Mouse (Mus musculus): ENCODE results near the gene Tmem18. TPM values are rescaled to one million over a fixed set of nuclear protein-coding genes. Genes with fewer than 3 reads are reported as not detected.
A peak's percentile ranks its signal among the peaks of the same experiment; 100 is the strongest.

Tmem18 gene
- polyA plus RNA-seq, 1 experiment = 5.7 TPM

DNA sequence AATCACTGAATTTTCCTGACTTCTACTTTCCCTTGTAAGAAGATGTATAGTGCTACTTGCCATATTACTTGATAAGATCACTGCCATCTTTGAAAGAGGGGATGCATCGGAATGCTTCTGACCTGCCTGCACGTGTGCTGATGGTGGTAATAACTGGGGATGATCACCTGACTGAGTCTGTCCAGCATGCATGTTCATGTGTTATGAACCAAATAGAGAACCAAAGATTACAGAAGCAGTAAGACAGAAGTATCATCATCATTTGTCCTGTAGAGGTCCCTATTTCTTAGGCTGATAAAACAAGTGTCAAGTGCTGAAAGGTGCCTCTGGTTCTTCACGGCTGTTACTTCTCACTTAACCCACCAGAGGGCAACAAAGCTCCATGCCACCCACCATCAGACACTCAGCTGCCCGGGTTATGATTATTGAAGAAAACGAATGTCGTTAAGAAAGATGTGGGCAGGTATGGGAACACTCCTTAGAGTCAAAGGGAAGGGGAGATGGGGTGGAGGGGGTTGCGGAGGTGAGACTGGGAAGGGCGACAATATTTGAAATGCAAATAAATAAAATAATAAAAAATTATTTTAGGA is 12.7 kb downstream of the Tmem18 start:
- TF ChIP-seq E2F4 (IDR thresholded peaks at IDR 0.05; ENCODE audit: insufficient read depth) (no peak), TCF3 (IDR thresholded peaks at IDR 0.05; ENCODE audit: insufficient read length, low read depth) (no peak), MYOD1 (IDR thresholded peaks at IDR 0.05; ENCODE audit: control insufficient read depth in 1 of 3, insufficient read length in 2 of 3, low read depth in 2 of 3) (no peak), MAX (IDR thresholded peaks at IDR 0.05; ENCODE audit: low read depth) (no peak), REST (IDR thresholded peaks at IDR 0.05; ENCODE audit: insufficient read depth, insufficient read length) (no peak)
- Histone ChIP-seq H3ac (ENCODE audit: control insufficient read depth, insufficient read length) (no peak overlapping the region), H3K4me2 (ENCODE audit: low read depth) (no peak overlapping the region), H3K36me3 (ENCODE audit: control insufficient read depth, insufficient read depth) (no peaks in the 10 kb centered on the region), H3K79me2 (ENCODE audit: control insufficient read depth, insufficient read depth) (no peaks in the 10 kb centered on the region), H3K4me3 (no peak overlapping the region), H3K27me3 (ENCODE audit: control insufficient read depth, insufficient read depth, insufficient read length) (no peaks in the 10 kb centered on the region)

DNA sequence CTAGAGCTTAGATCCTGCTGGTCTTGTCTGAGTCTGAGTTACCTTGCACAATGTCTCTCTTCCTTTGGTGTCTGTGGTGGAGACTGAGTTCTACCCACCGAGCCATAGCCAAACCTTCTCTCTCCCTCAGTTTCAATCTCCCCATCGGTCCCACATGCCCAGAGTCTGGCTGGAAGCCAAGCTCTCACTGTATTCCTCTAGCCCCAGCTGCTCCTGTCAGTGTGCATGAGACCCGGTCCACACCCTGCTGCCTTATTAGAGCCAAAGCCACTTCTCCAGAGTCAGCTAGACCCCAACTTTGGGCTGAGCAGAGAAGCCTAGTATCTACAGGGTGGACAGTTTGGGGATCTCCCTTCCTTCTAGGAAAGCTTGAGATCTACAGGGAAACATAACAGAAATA is 14.7 kb downstream of the Tmem18 start:
- H3K79me2 ChIP-seq (ENCODE audit: control insufficient read depth, insufficient read depth) = no peaks in the 10 kb centered on the region
- peak overlapping the region; percentile 20 for H3K4me2 ChIP-seq (ENCODE audit: low read depth)
- no peak overlapping the region for H3K4me3 ChIP-seq
- TF ChIP-seq SRF (IDR thresholded peaks at IDR 0.05; ENCODE audit: control insufficient read depth, insufficient read length, low read depth) (no peak), MYOD1 (IDR thresholded peaks at IDR 0.05; ENCODE audit: control insufficient read depth in 1 of 3, insufficient read length in 2 of 3, low read depth in 2 of 3) (peak in 2 of 3 experiments; percentile 75 to 76)
- no peak overlapping the region for H3ac ChIP-seq (ENCODE audit: control insufficient read depth, insufficient read length)
- no peaks in the 10 kb centered on the region for H3K36me3 ChIP-seq (ENCODE audit: control insufficient read depth, insufficient read depth)
- H3K27me3 ChIP-seq (ENCODE audit: control insufficient read depth, insufficient read depth, insufficient read length) = no peaks in the 10 kb centered on the region

DNA sequence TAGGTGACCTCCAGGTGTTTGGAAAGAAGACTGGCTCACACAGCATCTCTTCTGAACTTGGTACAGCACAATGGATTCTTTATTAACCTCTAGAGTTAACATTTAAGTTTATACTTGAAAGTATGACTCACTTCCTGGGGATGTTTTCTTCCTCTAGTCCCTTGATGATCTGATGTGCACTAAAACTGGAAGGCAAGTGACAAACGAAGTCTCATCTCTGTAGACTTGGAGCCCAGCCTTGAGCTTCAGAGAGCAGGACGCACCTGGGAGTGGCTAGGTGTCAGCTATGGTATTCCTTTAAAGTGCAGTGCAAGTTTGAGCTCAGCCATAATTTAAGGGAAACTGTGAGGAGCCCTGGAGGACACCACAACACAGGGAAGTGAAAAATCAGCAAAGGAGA is 15.2 kb downstream of the Tmem18 start:
- Histone ChIP-seq H3K79me2 (ENCODE audit: control insufficient read depth, insufficient read depth) (no peaks in the 10 kb centered on the region), H3K4me2 (ENCODE audit: low read depth) (peak overlapping the region; percentile 20), H3K36me3 (ENCODE audit: control insufficient read depth, insufficient read depth) (no peaks in the 10 kb centered on the region), H3ac (ENCODE audit: control insufficient read depth, insufficient read length) (no peak overlapping the region), H3K4me3 (no peak overlapping the region), H3K27me3 (ENCODE audit: control insufficient read depth, insufficient read depth, insufficient read length) (no peaks in the 10 kb centered on the region)
- TF ChIP-seq MAX (IDR thresholded peaks at IDR 0.05; ENCODE audit: low read depth) (no peak), CEBPB (IDR thresholded peaks at IDR 0.05; ENCODE audit: insufficient read depth, poor library complexity, severe bottlenecking) (no peak), TCF3 (IDR thresholded peaks at IDR 0.05; ENCODE audit: insufficient read length, low read depth) (no peak), POLR2AphosphoS2 (IDR thresholded peaks at IDR 0.05; ENCODE audit: insufficient read length, low read depth) (no peak), MYOG (IDR thresholded peaks at IDR 0.05; ENCODE audit: control insufficient read depth in 1 of 3, insufficient read depth in 1 of 3, insufficient read length in 2 of 3, low read depth in 2 of 3) (no peak), REST (IDR thresholded peaks at IDR 0.05; ENCODE audit: insufficient read depth, insufficient read length) (no peak), SRF (IDR thresholded peaks at IDR 0.05; ENCODE audit: control insufficient read depth, insufficient read length, low read depth) (no peak), TCF12 (IDR thresholded peaks at IDR 0.05; ENCODE audit: insufficient read depth, poor library complexity, severe bottlenecking) (no peak), POLR2A (IDR thresholded peaks at IDR 0.05; ENCODE audit: insufficient read length, low read depth) (no peak), MYOD1 (IDR thresholded peaks at IDR 0.05; ENCODE audit: control insufficient read depth in 1 of 3, insufficient read length in 2 of 3, low read depth in 2 of 3) (no peak), USF1 (IDR thresholded peaks at IDR 0.05; ENCODE audit: low read depth) (no peak), E2F4 (IDR thresholded peaks at IDR 0.05; ENCODE audit: insufficient read depth) (no peak)

DNA sequence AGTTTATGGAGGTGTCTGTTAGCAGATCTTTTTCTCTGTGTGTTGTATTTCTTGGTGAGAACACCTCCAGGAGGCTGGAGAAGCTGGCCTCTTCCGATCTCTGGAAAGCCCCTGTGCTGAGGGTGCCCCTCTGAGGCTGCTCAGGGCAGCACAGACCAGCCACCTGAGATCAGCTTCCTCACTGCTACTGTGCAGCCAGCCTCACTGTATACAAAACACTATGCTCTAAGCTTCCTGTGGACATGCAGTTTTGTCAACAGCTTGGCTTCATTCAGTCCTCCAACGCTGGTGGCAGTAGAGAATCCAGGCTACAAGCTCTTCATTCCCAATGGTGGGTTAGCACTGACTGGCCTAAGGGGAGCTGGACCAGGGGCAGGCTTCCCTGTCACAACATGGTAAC is 15.8 kb downstream of the Tmem18 start:
- Histone ChIP-seq H3K79me2 (ENCODE audit: control insufficient read depth, insufficient read depth) (no peaks in the 10 kb centered on the region), H3K36me3 (ENCODE audit: control insufficient read depth, insufficient read depth) (no peaks in the 10 kb centered on the region)
- TF ChIP-seq CEBPB (IDR thresholded peaks at IDR 0.05; ENCODE audit: insufficient read depth, poor library complexity, severe bottlenecking) (no peak), E2F4 (IDR thresholded peaks at IDR 0.05; ENCODE audit: insufficient read depth) (no peak), POLR2AphosphoS2 (IDR thresholded peaks at IDR 0.05; ENCODE audit: insufficient read length, low read depth) (no peak), TCF12 (IDR thresholded peaks at IDR 0.05; ENCODE audit: insufficient read depth, poor library complexity, severe bottlenecking) (no peak), SRF (IDR thresholded peaks at IDR 0.05; ENCODE audit: control insufficient read depth, insufficient read length, low read depth) (no peak), MYOD1 (IDR thresholded peaks at IDR 0.05; ENCODE audit: control insufficient read depth in 1 of 3, insufficient read length in 2 of 3, low read depth in 2 of 3) (no peak), MYOG (IDR thresholded peaks at IDR 0.05; ENCODE audit: control insufficient read depth in 1 of 3, insufficient read depth in 1 of 3, insufficient read length in 2 of 3, low read depth in 2 of 3) (no peak), POLR2A (IDR thresholded peaks at IDR 0.05; ENCODE audit: insufficient read length, low read depth) (no peak), REST (IDR thresholded peaks at IDR 0.05; ENCODE audit: insufficient read depth, insufficient read length) (no peak), USF1 (IDR thresholded peaks at IDR 0.05; ENCODE audit: low read depth) (no peak), TCF3 (IDR thresholded peaks at IDR 0.05; ENCODE audit: insufficient read length, low read depth) (no peak), MAX (IDR thresholded peaks at IDR 0.05; ENCODE audit: low read depth) (no peak)

DNA sequence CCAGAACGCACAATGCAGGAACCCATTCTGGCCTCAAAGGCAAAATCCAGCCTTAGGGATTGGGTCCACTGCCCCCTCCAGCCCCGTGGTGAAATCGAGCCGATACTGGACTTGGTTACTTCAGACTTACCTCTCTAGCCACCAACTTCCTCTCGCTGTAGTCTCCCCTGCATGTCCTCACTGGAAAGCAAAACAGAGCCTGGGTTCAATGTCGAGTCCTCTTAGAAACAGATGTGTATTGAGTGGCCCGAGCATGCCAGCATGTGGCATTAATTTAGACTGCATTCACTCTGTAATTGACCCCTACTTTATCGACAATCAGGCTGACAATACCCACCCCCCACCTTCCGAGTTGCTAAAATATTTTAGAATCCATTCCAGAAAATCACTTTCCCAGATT is 19.8 kb downstream of the Tmem18 start:
- Histone ChIP-seq H3K79me2 (ENCODE audit: control insufficient read depth, insufficient read depth) (no peaks in the 10 kb centered on the region), H3K4me2 (ENCODE audit: low read depth) (no peak overlapping the region), H3K27me3 (ENCODE audit: control insufficient read depth, insufficient read depth, insufficient read length) (no peaks in the 10 kb centered on the region), H3K36me3 (ENCODE audit: control insufficient read depth, insufficient read depth) (no peaks in the 10 kb centered on the region), H3K4me3 (no peak overlapping the region), H3ac (ENCODE audit: control insufficient read depth, insufficient read length) (no peak overlapping the region)
- no peak for TF ChIP-seq POLR2A (IDR thresholded peaks at IDR 0.05; ENCODE audit: insufficient read length, low read depth)
- no peak for TF ChIP-seq SRF (IDR thresholded peaks at IDR 0.05; ENCODE audit: control insufficient read depth, insufficient read length, low read depth)

More for the DNA sequence above, 15.8 kb downstream of the Tmem18 start:
- Histone ChIP-seq H3K4me2 (ENCODE audit: low read depth) (no peak overlapping the region), H3ac (ENCODE audit: control insufficient read depth, insufficient read length) (no peak overlapping the region), H3K27me3 (ENCODE audit: control insufficient read depth, insufficient read depth, insufficient read length) (no peaks in the 10 kb centered on the region), H3K4me3 (no peak overlapping the region)

Measured in myocyte (in vitro differentiated cells).